Mouse (Mus musculus): Measurements from ENCODE around the gene Tpbgl. TPM values are rescaled to one million over a fixed set of nuclear protein-coding genes. Genes with fewer than 3 reads are reported as not detected.

Gene Tpbgl
- polyA plus RNA-seq, 1 experiment from 2014 or later = 2.1 TPM

DNA sequence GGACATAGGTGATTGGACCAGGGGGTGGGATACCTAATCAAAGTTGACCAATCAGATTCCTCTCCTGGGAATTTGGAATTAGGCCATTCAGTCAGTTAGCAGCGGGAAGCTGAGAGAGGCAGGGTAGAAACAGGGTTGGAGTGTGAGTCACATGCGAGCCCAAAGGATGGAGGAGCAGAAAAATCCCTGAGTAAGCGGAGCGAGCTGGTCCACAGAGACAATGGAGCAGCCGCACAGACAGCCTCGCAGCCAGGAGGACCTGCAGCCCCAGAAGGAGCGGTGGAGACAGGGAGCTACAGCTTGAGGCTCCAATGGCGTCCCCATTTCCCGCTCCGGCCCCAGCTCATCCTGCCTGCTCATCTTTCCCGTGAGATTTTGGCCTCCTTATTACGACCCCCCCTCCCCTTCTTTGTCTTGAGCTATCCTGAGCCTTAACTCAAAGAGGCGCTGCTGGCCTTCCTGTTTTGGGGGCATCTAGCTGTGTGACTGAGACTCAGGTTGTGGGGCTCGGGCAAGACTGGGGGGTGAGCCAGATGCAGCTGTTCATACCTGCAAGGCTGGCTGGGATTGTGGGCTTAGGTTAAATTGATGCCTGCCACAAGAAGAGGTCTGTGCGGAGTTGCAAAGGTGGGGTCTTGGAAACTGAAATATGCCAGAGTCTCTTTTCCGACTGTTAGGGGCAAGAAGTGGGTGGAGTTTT lies 47.3 kb downstream of the Tpbgl start:
- 17% methylated on average over 16 of the region's 16 CpGs for WGBS
- Histone ChIP-seq H3K27ac (no peak overlapping the region), H3K9ac (no peak overlapping the region), H3K4me1 (replicated peaks) (peaks cover 13% of the 10 kb centered on the region; the same call in 1 of the 2 replicates), H3K9me3 (replicated peaks) (no peaks in the 10 kb centered on the region), H3K4me3 (no peak overlapping the region), H3K4me2 (no peak overlapping the region), H3K27me3 (0 out of 2 replicates have a peak, but pooled peaks cover 3% of the 10 kb centered on the region), H3K36me3 (no peaks in the 10 kb centered on the region; the same call in 1 of the 2 replicates)
- ATAC-seq (replicated peaks; ENCODE audit: insufficient number of reproducible peaks, insufficient read depth, low FRiP score, low read depth) = no peak

DNA sequence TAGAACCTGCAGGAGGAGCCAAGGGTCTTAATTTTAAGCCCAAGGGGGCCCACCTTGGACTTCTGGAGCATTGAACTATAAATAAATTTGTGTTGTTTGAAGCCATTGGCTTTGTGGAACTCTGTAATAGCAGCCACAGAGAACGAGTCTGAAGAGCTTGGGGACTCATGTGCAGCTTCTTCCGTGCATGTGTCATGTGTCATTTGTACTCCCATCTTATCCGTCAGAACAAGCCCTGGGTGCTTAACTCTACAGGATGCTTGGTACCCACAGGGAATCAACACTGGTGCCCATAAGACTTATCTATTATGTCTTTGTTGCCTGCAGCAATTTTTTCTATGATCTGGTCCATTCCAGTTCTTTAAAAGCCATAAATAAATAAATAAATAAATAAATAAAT lies 48.7 kb downstream of the Tpbgl start:
- Histone ChIP-seq H3K4me1 (replicated peaks) (peaks cover 15% of the 10 kb centered on the region; the same call in 1 of the 2 replicates), H3K4me3 (no peak overlapping the region), H3K9me3 (replicated peaks) (no peaks in the 10 kb centered on the region), H3K9ac (no peak overlapping the region), H3K4me2 (no peak overlapping the region), H3K27ac (no peak overlapping the region), H3K27me3 (0 out of 2 replicates have a peak, but pooled peaks cover 3% of the 10 kb centered on the region), H3K36me3 (no peaks in the 10 kb centered on the region)
- no peak for ATAC-seq (replicated peaks; ENCODE audit: insufficient number of reproducible peaks, insufficient read depth, low FRiP score, low read depth)
- WGBS = 65% methylated on average over 3 of the region's 3 CpGs

Other genes with a start within 250 kb of the Tpbgl start
- gene Gdpd5, start 245.7 kb downstream of the Tpbgl start, polyA plus RNA-seq (2015; fragmentation: Nextera tagmentation; extraction: Ambion mirVana) = 20.8 and 26.1 TPM in 2 replicates
- gene Klhl35, start 161.1 kb downstream of the Tpbgl start, polyA plus RNA-seq (2015; fragmentation: Nextera tagmentation; extraction: Ambion mirVana) = 0.63 and 0.73 TPM in 2 replicates
- gene Rps3, start 143.4 kb downstream of the Tpbgl start, polyA plus RNA-seq (2015; fragmentation: Nextera tagmentation; extraction: Ambion mirVana) = 437 and 490 TPM in 2 replicates
- 4.7 and 8.0 TPM in 2 replicates for gene Arrb1, start 91.6 kb downstream of the Tpbgl start, polyA plus RNA-seq (2015; fragmentation: Nextera tagmentation; extraction: Ambion mirVana)
- gene Slco2b1, start 84.2 kb upstream of the Tpbgl start, polyA plus RNA-seq (2015; fragmentation: Nextera tagmentation; extraction: Ambion mirVana) = 2.0 and 4.0 TPM in 2 replicates
- not detected in 2 replicates for gene Olfr520, start 103.2 kb upstream of the Tpbgl start, polyA plus RNA-seq (2015; fragmentation: Nextera tagmentation; extraction: Ambion mirVana)
- not detected in 2 replicates for gene Olfr521, start 136.4 kb upstream of the Tpbgl start, polyA plus RNA-seq (2015; fragmentation: Nextera tagmentation; extraction: Ambion mirVana)
- gene Neu3, start 201.3 kb upstream of the Tpbgl start, polyA plus RNA-seq (2015; fragmentation: Nextera tagmentation; extraction: Ambion mirVana) = 3.3 and 4.5 TPM in 2 replicates
- 0.08 and 0.23 TPM in 2 replicates for gene Xrra1, start 232.0 kb upstream of the Tpbgl start, polyA plus RNA-seq (2015; fragmentation: Nextera tagmentation; extraction: Ambion mirVana)
- gene Spcs2, start 236.4 kb upstream of the Tpbgl start, polyA plus RNA-seq (2015; fragmentation: Nextera tagmentation; extraction: Ambion mirVana) = 188 and 201 TPM in 2 replicates